Mouse (Mus musculus): ENCODE results near the gene Unc93a. TPM values are rescaled to one million over a fixed set of nuclear protein-coding genes. Genes with fewer than 3 reads are reported as not detected.

The Unc93a gene
- polyA plus RNA-seq (2012; rRNA removed; ENCODE audit: low replicate concordance), result 0.15 and 0.19 TPM in 2 replicates

GRCm38 (mm10) chr17:13131710-13132109 lies at the start of gene Unc93a:
TSS of gene Unc93a (minus strand) at chr17:13131810.

GRCm38 (mm10) chr17:13060804-13061203 lies 70.8 kb downstream of the Unc93a start, which contains the start of gene Tcp10b:
TSS of gene Tcp10b (plus strand) at chr17:13061104.

Other genes starting within 250 kb of the Unc93a start
- gene Pnldc1, start 221.6 kb downstream of the Unc93a start, polyA plus RNA-seq (2012; rRNA removed; ENCODE audit: low replicate concordance), result 4.1 and 19.7 TPM in 2 replicates
- 64.6 and 97.5 TPM in 2 replicates for gene Tcp1, start 216.1 kb downstream of the Unc93a start, polyA plus RNA-seq (2012; rRNA removed; ENCODE audit: low replicate concordance)
- gene Mrpl18, start 215.5 kb downstream of the Unc93a start, polyA plus RNA-seq (2012; rRNA removed; ENCODE audit: low replicate concordance), result 31.6 and 34.9 TPM in 2 replicates
- 0.42 and 0.85 TPM in 2 replicates for gene Acat3, start 191.2 kb downstream of the Unc93a start, polyA plus RNA-seq (2012; rRNA removed; ENCODE audit: low replicate concordance)
- 45.2 and 66.0 TPM in 2 replicates for gene Acat2, start 171.1 kb downstream of the Unc93a start, polyA plus RNA-seq (2012; rRNA removed; ENCODE audit: low replicate concordance)
- gene Wtap, start 137.6 kb downstream of the Unc93a start, polyA plus RNA-seq (2012; rRNA removed; ENCODE audit: low replicate concordance), result 17.7 and 22.8 TPM in 2 replicates
- gene Sod2, start 125.0 kb downstream of the Unc93a start, polyA plus RNA-seq (2012; rRNA removed; ENCODE audit: low replicate concordance), result 317 and 641 TPM in 2 replicates
- gene Gpr31b, start 79.5 kb downstream of the Unc93a start, polyA plus RNA-seq (2012; rRNA removed; ENCODE audit: low replicate concordance), result 0.09 and 0.59 TPM in 2 replicates
- 0.09 and 0.22 TPM in 2 replicates for gene Tcp10b, start 70.7 kb downstream of the Unc93a start, polyA plus RNA-seq (2012; rRNA removed; ENCODE audit: low replicate concordance)
- gene Smok2a, start 89.4 kb upstream of the Unc93a start, polyA plus RNA-seq (2012; rRNA removed; ENCODE audit: low replicate concordance), result not detected in 2 replicates
- gene Smok2b, start 98.4 kb upstream of the Unc93a start, polyA plus RNA-seq (2012; rRNA removed; ENCODE audit: low replicate concordance), result not detected in 2 replicates
- not detected in 2 replicates for gene Tcp10c, start 222.8 kb upstream of the Unc93a start, polyA plus RNA-seq (2012; rRNA removed; ENCODE audit: low replicate concordance)

Data from subcutaneous adipose tissue, adult 2 months (tissue).